Mouse (Mus musculus): ENCODE data around the gene Ipp.

DNA sequence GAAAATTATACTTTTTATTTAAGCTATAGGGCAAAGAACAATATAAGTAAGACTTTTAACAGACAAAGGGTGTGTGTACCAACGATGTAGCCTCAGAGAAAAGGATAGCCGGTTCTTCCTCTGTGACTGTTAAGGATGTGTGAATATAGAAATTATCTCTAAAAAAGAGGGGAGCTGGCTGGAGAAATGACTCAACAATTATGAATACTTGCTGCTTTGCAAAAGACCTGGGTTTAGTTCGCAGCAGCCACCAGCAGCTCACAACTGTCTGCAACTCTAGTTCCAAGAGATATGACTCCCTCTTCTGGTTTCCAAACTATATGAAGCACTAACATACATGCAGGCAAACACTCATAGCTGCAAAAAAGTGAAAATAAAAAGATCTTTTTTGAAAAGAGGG lies 45.4 kb upstream of the Ipp start:
- TF ChIP-seq MAFK (IDR thresholded peaks at IDR 0.05; ENCODE audit: insufficient read depth, low read depth, low read length) (no peak), ZNF384 (IDR thresholded peaks at IDR 0.05; ENCODE audit: low read depth, low read length) (no peak), CHD2 (IDR thresholded peaks at IDR 0.05; ENCODE audit: low read depth, low read length) (no peak), ZC3H11A (IDR thresholded peaks at IDR 0.05; ENCODE audit: borderline replicate concordance, low read depth, low read length) (no peak), HCFC1 (IDR thresholded peaks at IDR 0.05; ENCODE audit: borderline replicate concordance, insufficient read depth, low read length) (no peak)

Measured in ES-E14 (cell line).